Mouse (Mus musculus) heart, embryonic 14.5 days (tissue): ENCODE measurements at regions not wholly inside any gene's neighbourhood (a gene's known extent, or its start where the extent isn't known, plus 50 kb on each side); places are given as distances from the start of the nearest gene placed in this dataset.

ENCODE experiments used
- ATAC-seq: fragments of 200-750 bp; cut with Nextera tagmentation; 2 replicates; pipeline ENCODE4 v1.8.0; 2017; ENCODE audit warnings: low read depth, moderate TSS enrichment; ENCODE audit not compliant: insufficient number of reproducible peaks, insufficient read depth, low FRiP score
- H3K27ac ChIP-seq, 2 experiments: fragments of 200-500 bp in 1 of 2; fragments of 300-500 bp in 1 of 2; sonication (generic) in 1 of 2; replicated peaks in 1 of 2; 2 replicates each; pipeline ENCODE4 v1.5.1; 2012 to 2014; ENCODE audit warnings: low read depth in 2 of 2, low read length in 2 of 2, control low read depth in 1 of 2, mild to moderate bottlenecking in 1 of 2, mixed read lengths in 1 of 2; ENCODE audit not compliant: control insufficient read depth in 1 of 2, insufficient read depth in 1 of 2
- H3K27me3 ChIP-seq: fragments of 300-500 bp; sonication (generic); 2 replicates; pipeline ENCODE4 v1.6.1; 2014; ENCODE audit warnings: mild to moderate bottlenecking, low read length, control low read depth; ENCODE audit not compliant: control insufficient read depth, insufficient read depth
- H3K36me3 ChIP-seq: fragments of 300-500 bp; sonication (generic); 2 replicates; pipeline ENCODE4 v1.6.1; 2014; ENCODE audit warnings: mild to moderate bottlenecking, control low read depth, low read length, mixed read lengths; ENCODE audit not compliant: control insufficient read depth, insufficient read depth
- H3K4me1 ChIP-seq, 2 experiments: fragments of 200-500 bp in 1 of 2; fragments of 300-500 bp in 1 of 2; sonication (generic) in 1 of 2; 2 replicates each; pipeline ENCODE4 v1.6.1; 2012 to 2014; ENCODE audit warnings: low read length in 2 of 2, control low read depth in 1 of 2, mixed read lengths in 1 of 2; ENCODE audit not compliant: control insufficient read depth in 2 of 2, insufficient read depth in 2 of 2
- H3K4me2 ChIP-seq: fragments of 300-500 bp; sonication (generic); 2 replicates; pipeline ENCODE4 v1.6.1; 2014; ENCODE audit warnings: mild to moderate bottlenecking, low read length
- H3K4me3 ChIP-seq, 2 experiments: fragments of 200-500 bp in 1 of 2; fragments of 300-500 bp in 1 of 2; sonication (generic) in 1 of 2; 2 replicates each; pipeline ENCODE4 v1.5.1; 2012 to 2014; ENCODE audit warnings: low read length in 2 of 2, mild to moderate bottlenecking in 2 of 2, control low read depth in 1 of 2, low read depth in 1 of 2, moderate library complexity in 1 of 2; ENCODE audit not compliant: control insufficient read depth in 1 of 2, insufficient read depth in 1 of 2
- H3K9ac ChIP-seq: fragments of 300-500 bp; sonication (generic); 2 replicates; pipeline ENCODE4 v1.6.1; 2014; ENCODE audit warnings: mild to moderate bottlenecking, low read length
- H3K9me3 ChIP-seq: fragments of 300-500 bp; sonication (generic); 2 replicates; pipeline ENCODE4 v1.6.1; 2016; ENCODE audit warnings: low read length, control low read depth; ENCODE audit not compliant: control insufficient read depth
- WGBS: fragments of 180-500 bp; shearing (Covaris S2); extraction: QIAGEN DNeasy Blood & Tissue Kit; methylation state at CpG from one replicate; pipeline ENCODE4 v1.1.7; 2014; 5-methylcytosine and 5-hydroxymethylcytosine counted together

- no peak overlapping the region for H3K9ac ChIP-seq
- no peak for ATAC-seq
- H3K4me1 ChIP-seq = no peaks in the 10 kb centered on the region
- no peak overlapping the region for H3K4me2 ChIP-seq
- no peak overlapping the region for H3K4me3 ChIP-seq
- no peak overlapping the region for H3K27ac ChIP-seq
- no peaks in the 10 kb centered on the region for H3K36me3 ChIP-seq
- H3K9me3 ChIP-seq = no peaks in the 10 kb centered on the region
- 71% methylated on average over 3 of the region's 3 CpGs for WGBS
- no peaks in the 10 kb centered on the region for H3K27me3 ChIP-seq
Measured at GRCm38 (mm10) chr12:77079481-77079880, 117.5 kb upstream of the Max start.

GRCm38 (mm10) chr12:77076678-77077077, 114.7 kb upstream of the Max start:
- Histone ChIP-seq H3K36me3 (no peaks in the 10 kb centered on the region), H3K27ac (no peak overlapping the region), H3K9me3 (no peaks in the 10 kb centered on the region), H3K27me3 (no peaks in the 10 kb centered on the region), H3K9ac (no peak overlapping the region), H3K4me1 (no peaks in the 10 kb centered on the region), H3K4me2 (no peak overlapping the region), H3K4me3 (no peak overlapping the region)
- 90% methylated on average over 5 of the region's 5 CpGs for WGBS
- no peak for ATAC-seq

GRCm38 (mm10) chr12:77074602-77075001, 112.6 kb upstream of the Max start:
- H3K4me2 ChIP-seq = no peak overlapping the region
- no peak overlapping the region for H3K27ac ChIP-seq
- H3K9ac ChIP-seq = no peak overlapping the region
- no peaks in the 10 kb centered on the region for H3K27me3 ChIP-seq
- H3K4me1 ChIP-seq = no peaks in the 10 kb centered on the region
- no peak for ATAC-seq
- 64% methylated on average over 2 of the region's 2 CpGs for whole genome bisulfite sequencing
- H3K36me3 ChIP-seq = no peaks in the 10 kb centered on the region
- H3K9me3 ChIP-seq = no peaks in the 10 kb centered on the region
- H3K4me3 ChIP-seq = no peak overlapping the region

- Histone ChIP-seq H3K9me3 (no peaks in the 10 kb centered on the region), H3K4me2 (no peak overlapping the region), H3K4me3 (no peak overlapping the region), H3K4me1 (no peaks in the 10 kb centered on the region), H3K27ac (no peak overlapping the region), H3K36me3 (no peaks in the 10 kb centered on the region), H3K9ac (no peak overlapping the region), H3K27me3 (no peaks in the 10 kb centered on the region)
- 66% methylated on average over 1 of the region's 1 CpGs for WGBS
- no peak for ATAC-seq
Measured at GRCm38 (mm10) chr12:77071700-77072099, 109.7 kb upstream of the Max start.

- WGBS = 83% methylated on average over 5 of the region's 5 CpGs
- no peaks in the 10 kb centered on the region for H3K27me3 ChIP-seq
- no peak for ATAC-seq
- H3K9ac ChIP-seq = no peak overlapping the region
- no peak overlapping the region for H3K4me3 ChIP-seq
- H3K27ac ChIP-seq = no peak overlapping the region
- no peaks in the 10 kb centered on the region for H3K4me1 ChIP-seq
- no peaks in the 10 kb centered on the region for H3K9me3 ChIP-seq
- H3K36me3 ChIP-seq = no peaks in the 10 kb centered on the region
- no peak overlapping the region for H3K4me2 ChIP-seq
Measured at GRCm38 (mm10) chr12:77067938-77068337, 105.9 kb upstream of the Max start.

GRCm38 (mm10) chr12:77067115-77067514, 105.1 kb upstream of the Max start:
- no peak overlapping the region for H3K27ac ChIP-seq
- no peak for ATAC-seq
- no peak overlapping the region for H3K9ac ChIP-seq
- WGBS = 56% methylated on average over 5 of the region's 5 CpGs
- peaks cover 6% of the 10 kb centered on the region; the same call in 1 of the 2 replicates for H3K27me3 ChIP-seq
- H3K9me3 ChIP-seq = no peaks in the 10 kb centered on the region
- H3K4me1 ChIP-seq = no peaks in the 10 kb centered on the region
- H3K4me2 ChIP-seq = no peak overlapping the region
- H3K4me3 ChIP-seq = no peak overlapping the region
- no peaks in the 10 kb centered on the region for H3K36me3 ChIP-seq

- H3K4me1 ChIP-seq = no peaks in the 10 kb centered on the region
- H3K36me3 ChIP-seq = no peaks in the 10 kb centered on the region
- H3K4me3 ChIP-seq = no peak overlapping the region
- WGBS = 67% methylated on average over 6 of the region's 6 CpGs
- H3K27me3 ChIP-seq = peaks cover 6% of the 10 kb centered on the region; the same call in 1 of the 2 replicates
- H3K9me3 ChIP-seq = no peaks in the 10 kb centered on the region
- no peak overlapping the region for H3K9ac ChIP-seq
- H3K4me2 ChIP-seq = no peak overlapping the region
- no peak for ATAC-seq
- H3K27ac ChIP-seq = no peak overlapping the region
Measured at GRCm38 (mm10) chr12:77065645-77066512, 103.9 kb upstream of the Max start.

- WGBS = 45% methylated on average over 4 of the region's 4 CpGs
- H3K4me3 ChIP-seq = no peak overlapping the region
- peaks cover 6% of the 10 kb centered on the region; the same call in 1 of the 2 replicates for H3K27me3 ChIP-seq
- no peak overlapping the region for H3K4me2 ChIP-seq
- no peak for ATAC-seq
- H3K36me3 ChIP-seq = no peaks in the 10 kb centered on the region
- H3K9ac ChIP-seq = no peak overlapping the region
- no peak overlapping the region for H3K27ac ChIP-seq
- H3K4me1 ChIP-seq = peaks cover 6 to 9% of the 10 kb centered on the region in 2 experiments
- no peaks in the 10 kb centered on the region for H3K9me3 ChIP-seq
Measured at GRCm38 (mm10) chr12:77064048-77064447, 102.0 kb upstream of the Max start.
